Mouse (Mus musculus) E14TG2a.4 (cell line): ENCODE measurements around the gene Igsf23.

Source experiments
- CTCF ChIP-seq: conservative IDR thresholded peaks from 2 replicates; pipeline ENCODE4 v1.5.1; 2014; ENCODE audit warnings: low read length
- NANOG ChIP-seq: IDR thresholded peaks from 2 replicates; pipeline ENCODE4 v1.6.1; 2014; ENCODE audit warnings: borderline replicate concordance, low read length, mixed read lengths

DNA sequence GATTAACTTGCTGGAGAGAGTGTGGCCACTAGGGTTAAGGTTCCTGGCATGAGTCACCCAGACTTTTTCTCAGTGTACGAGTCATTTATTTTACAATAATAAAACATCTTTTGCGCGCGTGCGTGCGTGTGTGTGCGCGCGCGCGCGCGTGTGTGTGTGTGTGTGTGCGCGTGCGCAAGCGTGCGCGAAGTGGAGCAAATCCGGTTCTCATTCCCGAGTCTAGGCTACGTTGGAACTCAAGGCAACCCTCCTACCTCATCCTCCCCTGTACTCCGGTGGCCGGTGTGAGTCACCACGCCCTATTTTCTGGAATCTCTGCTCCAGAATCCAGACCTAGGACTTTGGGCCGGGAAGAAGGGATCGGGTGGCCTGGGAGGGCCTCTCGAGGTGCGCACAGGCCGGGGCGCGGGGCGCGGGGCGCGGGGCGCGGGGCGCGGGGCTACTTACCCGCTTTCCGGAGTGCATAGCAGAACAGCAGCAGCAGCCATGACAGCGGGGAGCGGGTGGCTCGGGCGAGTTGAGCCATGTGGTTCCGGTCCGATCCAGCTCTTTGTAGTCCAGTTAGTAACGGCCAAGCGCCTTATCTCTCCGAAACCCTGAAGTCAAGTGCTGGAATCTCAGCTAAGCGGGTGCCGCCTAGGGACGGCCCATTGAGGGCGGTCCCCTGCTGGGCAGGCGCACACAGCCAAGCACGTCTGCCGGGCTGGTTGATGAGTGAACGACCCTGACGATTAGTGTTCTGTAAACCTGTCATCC is 29.9 kb downstream of the Igsf23 start, which contains the start of gene Pvr:
- TF ChIP-seq CTCF, result no peak
- no peak for TF ChIP-seq NANOG
